Mouse (Mus musculus): ENCODE results near the gene Sf3b4.

DNA sequence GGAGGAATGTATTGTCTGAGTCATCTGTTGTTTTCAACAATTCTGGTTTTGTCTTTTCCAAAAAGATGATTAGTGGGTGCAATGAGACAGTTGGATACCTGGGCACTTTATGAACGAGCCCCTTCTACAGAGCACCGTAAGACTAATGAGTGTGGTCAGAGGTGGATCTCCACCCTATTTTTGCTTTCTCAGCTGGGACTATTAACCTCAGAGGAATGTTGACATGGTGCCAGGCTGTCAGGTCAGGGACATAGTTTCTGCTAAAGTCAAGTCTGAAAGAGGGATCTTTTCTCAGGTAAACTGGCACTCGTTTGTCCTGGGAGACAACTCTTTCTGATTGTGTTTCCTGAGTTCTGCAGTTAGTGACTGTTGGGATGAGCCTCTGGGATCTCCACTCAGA is 37.1 kb upstream of the Sf3b4 start:
- TF ChIP-seq MAFK (IDR thresholded peaks at IDR 0.05; ENCODE audit: insufficient read depth, low read depth, low read length) (no peak), ZC3H11A (IDR thresholded peaks at IDR 0.05; ENCODE audit: borderline replicate concordance, low read depth, low read length) (no peak), HCFC1 (IDR thresholded peaks at IDR 0.05; ENCODE audit: borderline replicate concordance, insufficient read depth, low read length) (no peak), CHD2 (IDR thresholded peaks at IDR 0.05; ENCODE audit: low read depth, low read length) (no peak), ZNF384 (IDR thresholded peaks at IDR 0.05; ENCODE audit: low read depth, low read length) (no peak)
